ENCODE assay signal across 9 mouse cellular contexts in the genomic region with DNA sequence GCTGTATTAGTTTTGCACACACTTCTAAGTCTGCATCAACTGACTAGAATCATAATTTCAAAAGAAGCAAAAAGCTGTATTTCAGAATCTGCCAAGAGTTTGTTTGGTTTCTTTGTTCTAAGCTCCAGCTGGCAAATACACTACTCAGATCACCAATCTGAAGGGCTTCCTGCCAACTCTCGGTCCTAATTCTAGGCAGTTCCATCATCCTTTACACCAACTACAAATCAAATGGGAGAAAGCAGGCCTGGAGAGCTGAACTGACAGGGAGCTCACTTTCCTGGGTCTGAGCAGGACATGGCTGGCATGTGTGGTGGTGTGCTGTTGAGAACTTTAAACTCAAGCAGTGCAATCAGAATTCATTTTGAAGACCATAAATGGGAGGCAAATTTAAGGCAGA.
DNase-seq lines count a peak whose midpoint lies in the region; ATAC-seq and TF ChIP-seq lines count a peak whose summit lies in the region.
"Had no signal": no experiment of that assay in that cellular context is flagged by ENCODE, and none has a peak within 500 bp of the region (broad histone marks: within the 10 kb centered on the region; RNA-seq: fewer than 3 reads in every experiment).

No protein-coding gene starts in this region.

- no peak overlapping the region for H3K4me3 ChIP-seq in heart, embryonic 10.5 days
- no peak overlapping the region for H3K4me3 ChIP-seq in lung, postnatal 0 days (ENCODE audit: low read depth, low read length)
- H3K4me3 ChIP-seq: embryonic facial prominence, embryonic 15.5 days had no signal

- intact Hi-C loops in gastrocnemius, postnatal 14 days (cut with DNase I; ENCODE audit: low total_unique reads): no loop called here

- no peak overlapping the region; the same call in 1 of the 2 replicates for H3K4me2 ChIP-seq in lung, postnatal 0 days (replicated peaks; ENCODE audit: low read depth, low read length)
- H3K4me2 ChIP-seq: embryonic facial prominence, embryonic 15.5 days had no signal

- peaks cover 25% of the 10 kb centered on the region for H3K4me1 ChIP-seq in heart, embryonic 10.5 days
- peaks cover 16% of the 10 kb centered on the region; the same call in 1 of the 2 replicates for H3K4me1 ChIP-seq in lung, postnatal 0 days (ENCODE audit: insufficient read depth, low read depth, low read length)

- TF ChIP-seq CTCF in lung, postnatal 0 days (IDR thresholded peaks at IDR 0.05): no peak

- 43% methylated on average over 1 of the region's 1 CpGs for WGBS in heart, embryonic 10.5 days
- WGBS in lung, postnatal 0 days: 5% methylated on average over 1 of the region's 1 CpGs

- no peak overlapping the region for H3K9ac ChIP-seq in lung, postnatal 0 days (replicated peaks; ENCODE audit: low read depth)
- H3K9ac ChIP-seq: embryonic facial prominence, embryonic 15.5 days had no signal

- no peaks in the 10 kb centered on the region for H3K27me3 ChIP-seq in heart, embryonic 10.5 days (ENCODE audit: insufficient read depth, poor library complexity, severe bottlenecking)
- no peaks in the 10 kb centered on the region for H3K27me3 ChIP-seq in lung, postnatal 0 days (replicated peaks; ENCODE audit: insufficient read depth, low read length)
- H3K27me3 ChIP-seq: embryonic facial prominence, embryonic 15.5 days had no signal

- H3K36me3 ChIP-seq in heart, embryonic 10.5 days: 0 out of 2 replicates have a peak, but pooled peaks cover 3% of the 10 kb centered on the region
- no peaks in the 10 kb centered on the region for H3K36me3 ChIP-seq in lung, postnatal 0 days (ENCODE audit: insufficient read depth, low read length)
- H3K36me3 ChIP-seq: embryonic facial prominence, embryonic 15.5 days had no signal

- no peak for TF ChIP-seq EP300 in lung, postnatal 0 days (IDR thresholded peaks at IDR 0.05)

- H3K27ac ChIP-seq in heart, embryonic 10.5 days: no peak overlapping the region
- H3K27ac ChIP-seq in lung, postnatal 0 days (ENCODE audit: low read length): peak overlapping the region; percentile 22; the same call in 1 of the 2 replicates
- H3K27ac ChIP-seq: embryonic facial prominence, embryonic 15.5 days had no signal

- ATAC-seq in lung, postnatal 0 days: no peak

- DNase-seq in heart, adult 18-20 months: peak; percentile 62 to 68
- no peak for DNase-seq in heart, embryonic 10.5 days (ENCODE audit: low spot score)
- DNase-seq in adrenal gland, postnatal 14 days: peak; percentile 60
- DNase-seq in gastrocnemius, postnatal 14 days: peak; percentile 47
- peak; percentile 53 for DNase-seq in kidney, postnatal 14 days
- peak; percentile 71 for DNase-seq in lung, postnatal 0 days (ENCODE audit: low spot score)
- DNase-seq in thymus, postnatal 4 days: no peak
- DNase-seq in B cell, adult 2 months: no peak

- no peaks in the 10 kb centered on the region for H3K9me3 ChIP-seq in heart, embryonic 10.5 days
- H3K9me3 ChIP-seq in lung, postnatal 0 days (ENCODE audit: low read length): no peaks in the 10 kb centered on the region
- H3K9me3 ChIP-seq: embryonic facial prominence, embryonic 15.5 days had no signal

Comparison
In these comparisons a context has a peak if more than half of its experiments do, and no peak if none do; other contexts are left out.
1. DNase-seq: peak in heart, adult 18-20 months (2 of 2), adrenal gland, postnatal 14 days (single experiment), gastrocnemius, postnatal 14 days (single experiment), kidney, postnatal 14 days (single experiment) and lung, postnatal 0 days (single experiment); none in heart, embryonic 10.5 days (single experiment), thymus, postnatal 4 days (single experiment) and B cell, adult 2 months (0 of 2).